Mouse (Mus musculus) MEL (cell line): Measurements from ENCODE around the gene Cacna1b.

Experiments used
- CTCF ChIP-seq, 3 experiments: IDR thresholded peaks in 2 of 3; conservative IDR thresholded peaks in 1 of 3; 2 replicates each; pipeline ENCODE4 v1.5.1; 2011 to 2012; ENCODE audit warnings: low read length in 3 of 3, low read depth in 2 of 3, mild to moderate bottlenecking in 2 of 3, improper control_type of control experiment in 1 of 3, inconsistent platforms in 1 of 3, mixed read lengths in 1 of 3, moderate library complexity in 1 of 3; ENCODE audit not compliant: control insufficient read depth in 1 of 3, insufficient read depth in 1 of 3, poor library complexity in 1 of 3, severe bottlenecking in 1 of 3
- HCFC1 ChIP-seq: IDR thresholded peaks from 2 replicates; pipeline ENCODE4 v1.6.1; 2012; ENCODE audit warnings: low read depth, mild to moderate bottlenecking, inconsistent platforms, low read length, improper control_type of control experiment, moderate library complexity
- POLR2AphosphoS2 ChIP-seq: IDR thresholded peaks from 2 replicates; pipeline ENCODE4 v1.6.1; 2011; ENCODE audit warnings: low read length, improper control_type of control experiment
- RCOR1 ChIP-seq: IDR thresholded peaks from 2 replicates; pipeline ENCODE4 v1.6.1; 2012; ENCODE audit warnings: low read depth, mild to moderate bottlenecking, inconsistent platforms, low read length, improper control_type of control experiment
- TAL1 ChIP-seq: IDR thresholded peaks from 2 replicates; pipeline ENCODE4 v1.6.1; 2012; ENCODE audit warnings: mild to moderate bottlenecking, inconsistent platforms, low read length, moderate library complexity, mixed read lengths
- ZNF384 ChIP-seq: IDR thresholded peaks from 2 replicates; pipeline ENCODE4 v1.6.1; 2012; ENCODE audit warnings: low read depth, mild to moderate bottlenecking, inconsistent platforms, low read length, improper control_type of control experiment

GRCm38 (mm10) chr2:24646452-24647146 is 116.4 kb downstream of the Cacna1b start:
- TF ChIP-seq ZNF384 (no peak), CTCF (IDR thresholded peaks at IDR 0.05 in 2 of 3, conservative IDR thresholded peaks at IDR 0.05 in 1 of 3; ENCODE audit: control insufficient read depth in 1 of 3, insufficient read depth in 1 of 3, low read depth in 2 of 3, low read length in 3 of 3, poor library complexity in 1 of 3, severe bottlenecking in 1 of 3) (no peak), POLR2AphosphoS2 (no peak), RCOR1 (no peak), HCFC1 (no peak), TAL1 (no peak)
